Mouse (Mus musculus) midbrain, embryonic 13.5 days (tissue): ENCODE results near the gene Dpp8. TPM values are rescaled to one million over a fixed set of nuclear protein-coding genes. Genes with fewer than 3 reads are reported as not detected.
A peak's percentile ranks its signal among the peaks of the same experiment; 100 is the strongest.
"Not testable (repeated sequence)": the region's sequence is repeated elsewhere in the genome, so short reads cannot be mapped to it uniquely, and the experiment has no call there.

ENCODE experiments used
- ATAC-seq: fragments of 200-750 bp; cut with Nextera tagmentation; 2 replicates; pipeline ENCODE4 v1.8.0; 2017; ENCODE audit warnings: mild to moderate bottlenecking, moderate TSS enrichment, moderate library complexity
- H3K27ac ChIP-seq: fragments of 300-500 bp; sonication (generic); 2 replicates; pipeline ENCODE4 v1.5.1; 2015; ENCODE audit warnings: inconsistent platforms, mild to moderate bottlenecking, moderate library complexity
- H3K27me3 ChIP-seq: fragments of 300-500 bp; sonication (generic); 2 replicates; pipeline ENCODE4 v1.6.1; 2015; ENCODE audit warnings: mild to moderate bottlenecking, inconsistent platforms
- H3K36me3 ChIP-seq: fragments of 300-500 bp; sonication (generic); 2 replicates; pipeline ENCODE4 v1.6.1; 2015; ENCODE audit warnings: mild to moderate bottlenecking, inconsistent platforms
- H3K4me1 ChIP-seq: fragments of 300-500 bp; sonication (generic); replicated peaks from 2 replicates; pipeline ENCODE4 v1.6.1; 2015; ENCODE audit warnings: inconsistent platforms
- H3K4me2 ChIP-seq: fragments of 300-500 bp; sonication (generic); replicated peaks from 2 replicates; pipeline ENCODE4 v1.6.1; 2015; ENCODE audit warnings: moderate library complexity, mild to moderate bottlenecking, inconsistent platforms
- H3K4me3 ChIP-seq: fragments of 300-500 bp; sonication (generic); replicated peaks from 2 replicates; pipeline ENCODE4 v1.5.1; 2015; ENCODE audit warnings: mild to moderate bottlenecking, inconsistent platforms
- H3K9ac ChIP-seq: fragments of 300-500 bp; sonication (generic); replicated peaks from 2 replicates; pipeline ENCODE4 v1.6.1; 2015; ENCODE audit warnings: mild to moderate bottlenecking, inconsistent platforms
- H3K9me3 ChIP-seq: fragments of 300-500 bp; sonication (generic); 2 replicates; pipeline ENCODE4 v1.6.1; 2016; ENCODE audit warnings: mild to moderate bottlenecking, inconsistent platforms
- WGBS: fragments of 180-500 bp; shearing (Covaris S2); methylation state at CpG from one replicate; pipeline ENCODE4 v1.1.7; 2015; 5-methylcytosine and 5-hydroxymethylcytosine counted together
- polyA plus RNA-seq: library from polyadenylated mRNA; unstranded; fragments of >200 nt; fragmentation: Nextera tagmentation; extraction: Ambion mirVana; gene quantifications from 2 replicates; pipeline ENCODE4 v1.2.1, GENCODE M21; 2015

The Dpp8 gene
- polyA plus RNA-seq, 1 experiment from 2014 or later = 45.5 TPM

GRCm38 (mm10) chr9:65074251-65074650, 42.0 kb downstream of the Dpp8 start:
- no peak overlapping the region for H3K4me2 ChIP-seq

DNA sequence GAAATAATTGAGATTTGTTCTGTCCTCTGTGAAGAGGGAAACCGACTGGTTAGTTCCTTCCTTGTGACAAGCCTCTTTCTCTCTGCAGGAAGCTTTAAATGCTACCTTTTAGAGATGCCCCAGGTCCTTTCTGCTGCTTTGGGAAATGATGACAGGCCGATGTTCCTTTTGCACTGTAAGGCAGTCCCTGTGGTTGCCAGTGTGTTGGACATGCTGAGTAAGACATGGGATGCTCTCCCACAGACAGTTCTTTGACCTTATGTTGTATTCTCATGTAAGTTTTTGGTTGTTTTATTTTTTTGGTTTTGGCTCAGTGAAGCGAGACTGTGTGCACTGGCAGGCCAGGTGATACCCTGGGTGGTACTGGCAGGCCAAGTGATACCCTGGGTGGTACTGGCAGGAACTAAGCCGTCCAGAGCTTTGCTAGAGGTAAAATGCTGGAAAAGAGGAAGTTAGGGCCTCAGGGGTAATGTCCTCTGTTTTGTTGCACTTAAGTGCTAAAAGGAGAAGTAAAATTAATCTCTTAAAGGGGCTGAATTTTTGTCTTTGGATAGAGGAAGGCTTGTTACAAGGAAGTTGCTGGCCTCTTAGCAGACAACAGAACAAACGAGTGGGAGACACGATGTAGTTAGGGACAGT, 42.8 kb downstream of the Dpp8 start:
- Histone ChIP-seq H3K4me3 (no peak overlapping the region), H3K27me3 (no peaks in the 10 kb centered on the region), H3K36me3 (peaks cover 78% of the 10 kb centered on the region), H3K27ac (no peak overlapping the region), H3K4me2 (no peak overlapping the region), H3K9ac (no peak overlapping the region), H3K9me3 (no peaks in the 10 kb centered on the region), H3K4me1 (no peaks in the 10 kb centered on the region)
- no peak for ATAC-seq
- 90% methylated on average over 6 of the region's 6 CpGs for WGBS

More at GRCm38 (mm10) chr9:65074251-65074650, 42.0 kb downstream of the Dpp8 start:
- Histone ChIP-seq H3K4me3 (no peak overlapping the region), H3K27ac (no peak overlapping the region), H3K4me1 (no peaks in the 10 kb centered on the region), H3K27me3 (no peaks in the 10 kb centered on the region), H3K9me3 (no peaks in the 10 kb centered on the region), H3K9ac (no peak overlapping the region), H3K36me3 (peaks cover 78% of the 10 kb centered on the region)
- ATAC-seq = no peak
- WGBS = 89% methylated on average over 15 of the region's 15 CpGs

DNA sequence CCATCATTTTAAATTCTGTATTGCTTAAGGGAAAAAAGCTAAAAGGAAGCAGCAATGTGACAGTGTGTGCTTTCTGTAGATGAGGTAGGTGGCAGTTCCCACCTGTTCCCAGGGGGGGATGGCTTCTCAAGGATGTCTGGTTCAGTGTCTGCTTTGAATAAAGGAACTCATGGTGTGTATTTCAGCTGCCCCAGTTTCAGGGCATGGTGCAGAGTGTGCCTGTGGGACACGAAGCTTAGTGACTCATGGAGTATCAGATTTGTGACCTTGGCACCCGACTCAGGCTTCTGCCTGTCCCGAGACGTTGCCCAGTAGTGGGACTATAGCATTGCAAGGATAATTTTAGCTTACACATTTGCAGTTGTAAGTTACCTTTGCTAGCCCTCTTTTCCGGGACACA, 45.3 kb downstream of the Dpp8 start:
- Histone ChIP-seq H3K27me3 (no peaks in the 10 kb centered on the region), H3K9me3 (no peaks in the 10 kb centered on the region), H3K9ac (no peak overlapping the region), H3K4me3 (no peak overlapping the region), H3K4me2 (no peak overlapping the region), H3K4me1 (no peaks in the 10 kb centered on the region), H3K27ac (no peak overlapping the region), H3K36me3 (peaks cover 83% of the 10 kb centered on the region)
- ATAC-seq = no peak
- WGBS = 96% methylated on average over 5 of the region's 5 CpGs

DNA sequence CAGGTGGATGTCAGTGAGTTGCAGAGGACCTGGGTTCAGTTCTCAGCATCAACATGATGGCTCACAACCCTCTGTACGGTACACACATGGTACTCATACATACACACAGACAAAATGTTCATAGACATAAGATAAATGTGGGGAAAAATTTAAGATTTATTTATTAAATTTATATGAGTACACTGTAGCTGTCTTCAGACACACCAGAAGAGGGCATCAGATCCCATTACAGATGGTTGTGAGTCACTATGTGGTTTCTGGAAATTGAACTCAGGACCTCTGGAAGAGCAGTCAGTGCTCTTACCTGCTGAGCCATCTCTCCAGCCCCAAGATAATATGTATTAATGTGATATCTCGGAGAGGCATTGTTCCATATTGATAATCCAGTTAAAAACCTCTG, 47.9 kb downstream of the Dpp8 start:
- H3K4me1 ChIP-seq, H3K9me3 ChIP-seq, H3K4me2 ChIP-seq, H3K4me3 ChIP-seq, H3K9ac ChIP-seq, H3K27me3 ChIP-seq, ATAC-seq, H3K27ac ChIP-seq: not testable (repeated sequence)
- 95% methylated on average over 2 of the region's 2 CpGs for WGBS
- peaks cover 84% of the 10 kb centered on the region for H3K36me3 ChIP-seq

- no peak overlapping the region for H3K27ac ChIP-seq
- no peaks in the 10 kb centered on the region for H3K27me3 ChIP-seq
- H3K36me3 ChIP-seq = peaks cover 62% of the 10 kb centered on the region
- H3K9ac ChIP-seq = no peak overlapping the region
- 93% methylated on average over 18 of the region's 18 CpGs for WGBS
- no peak overlapping the region for H3K4me3 ChIP-seq
- H3K9me3 ChIP-seq = no peaks in the 10 kb centered on the region
- no peak overlapping the region for H3K4me2 ChIP-seq
- H3K4me1 ChIP-seq = no peaks in the 10 kb centered on the region
- ATAC-seq = no peak
Measured at GRCm38 (mm10) chr9:65083075-65083765, 51.0 kb downstream of the Dpp8 start.

- no peak overlapping the region for H3K4me2 ChIP-seq
- WGBS = 89% methylated on average over 7 of the region's 7 CpGs
- no peak overlapping the region for H3K27ac ChIP-seq
- no peak overlapping the region for H3K9ac ChIP-seq
- no peak for ATAC-seq
- no peaks in the 10 kb centered on the region for H3K9me3 ChIP-seq
- H3K27me3 ChIP-seq = no peaks in the 10 kb centered on the region
- H3K4me3 ChIP-seq = no peak overlapping the region
- peaks cover 51% of the 10 kb centered on the region for H3K36me3 ChIP-seq
- H3K4me1 ChIP-seq = no peaks in the 10 kb centered on the region
Measured at GRCm38 (mm10) chr9:65084198-65084807, 52.1 kb downstream of the Dpp8 start.

DNA sequence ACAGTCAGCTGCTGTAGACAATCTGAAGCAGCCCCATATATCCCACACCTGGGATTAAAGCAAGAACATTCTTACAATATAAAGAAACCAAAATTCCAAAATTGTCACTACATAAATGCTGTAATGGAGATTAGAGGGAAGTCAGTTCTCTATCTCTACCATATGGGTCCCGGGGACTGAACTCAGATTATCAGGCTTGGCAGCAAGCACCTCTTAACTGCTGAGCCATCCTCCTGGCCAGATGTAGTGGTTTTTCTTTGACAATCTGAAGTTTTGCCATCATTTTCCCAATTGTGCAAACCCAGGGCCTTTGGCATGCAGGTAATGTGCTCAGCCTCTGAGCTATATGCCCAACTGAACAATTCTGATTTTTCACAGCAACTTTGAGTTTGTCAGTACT, 53.1 kb downstream of the Dpp8 start:
- no peaks in the 10 kb centered on the region for H3K27me3 ChIP-seq
- H3K27ac ChIP-seq = no peak overlapping the region
- H3K4me3 ChIP-seq = no peak overlapping the region
- no peaks in the 10 kb centered on the region for H3K9me3 ChIP-seq
- no peak for ATAC-seq
- peaks cover 8% of the 10 kb centered on the region for H3K4me1 ChIP-seq
- WGBS = 89% methylated on average over 1 of the region's 1 CpGs
- H3K36me3 ChIP-seq = peaks cover 42% of the 10 kb centered on the region
- no peak overlapping the region for H3K4me2 ChIP-seq
- no peak overlapping the region for H3K9ac ChIP-seq

DNA sequence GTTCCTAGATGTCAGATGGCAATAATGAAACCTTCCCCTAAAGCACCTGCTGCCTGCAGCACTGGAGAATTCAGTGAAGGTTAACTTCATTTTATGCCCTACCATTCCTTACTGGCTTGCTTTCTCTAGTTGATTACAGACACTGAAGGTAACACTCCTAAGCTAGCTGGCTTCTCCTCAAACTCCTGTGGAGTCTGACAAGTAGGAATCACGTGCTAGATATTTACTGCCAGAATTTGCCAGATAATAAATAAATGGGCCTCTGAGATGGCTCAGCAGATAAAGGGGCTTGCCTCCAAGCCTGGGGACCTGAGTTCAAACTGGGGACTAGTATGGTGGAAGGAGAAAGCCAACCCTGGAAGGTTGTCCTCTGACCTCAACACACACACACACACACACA, 54.6 kb downstream of the Dpp8 start:
- H3K4me2 ChIP-seq = no peak overlapping the region
- 67% methylated on average over 1 of the region's 1 CpGs for WGBS
- peaks cover 28% of the 10 kb centered on the region for H3K36me3 ChIP-seq
- peaks cover 10% of the 10 kb centered on the region for H3K4me1 ChIP-seq
- no peaks in the 10 kb centered on the region for H3K27me3 ChIP-seq
- ATAC-seq = no peak
- H3K9me3 ChIP-seq = no peaks in the 10 kb centered on the region
- H3K4me3 ChIP-seq = no peak overlapping the region
- no peak overlapping the region for H3K9ac ChIP-seq
- H3K27ac ChIP-seq = no peak overlapping the region

DNA sequence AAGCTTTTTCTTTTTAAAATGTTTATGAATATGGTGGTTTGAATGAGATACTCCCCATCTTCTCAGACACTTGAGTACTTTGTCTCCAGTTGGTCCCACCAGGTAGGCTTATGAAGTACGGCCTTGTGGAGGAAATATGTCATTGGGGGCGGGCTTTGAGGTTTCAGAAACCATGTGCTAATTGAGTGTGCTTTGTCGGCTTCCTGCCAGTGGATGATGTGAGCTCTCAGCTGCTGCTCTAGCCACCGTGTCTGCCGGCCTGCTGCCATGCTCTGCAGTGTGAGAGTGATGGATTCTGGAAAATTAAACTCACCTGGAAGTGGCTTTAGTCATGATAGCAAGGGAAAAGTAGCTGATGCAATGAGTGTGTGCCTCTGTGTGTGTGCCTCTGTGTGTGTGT, 55.3 kb downstream of the Dpp8 start:
- Histone ChIP-seq H3K4me2 (no peak overlapping the region), H3K27ac (no peak overlapping the region), H3K4me3 (no peak overlapping the region), H3K4me1 (peaks cover 10% of the 10 kb centered on the region), H3K9me3 (no peaks in the 10 kb centered on the region), H3K9ac (no peak overlapping the region), H3K36me3 (peaks cover 22% of the 10 kb centered on the region), H3K27me3 (no peaks in the 10 kb centered on the region)
- 64% methylated on average over 5 of the region's 5 CpGs for WGBS
- ATAC-seq = no peak

GRCm38 (mm10) chr9:65094237-65094636, 62.0 kb downstream of the Dpp8 start:
- Histone ChIP-seq H3K4me2 (no peak overlapping the region), H3K9ac (no peak overlapping the region), H3K27ac (0 out of 2 replicates have a peak overlapping the region, but pooled peaks have one; percentile 17), H3K9me3 (no peaks in the 10 kb centered on the region), H3K36me3 (no peaks in the 10 kb centered on the region), H3K4me3 (no peak overlapping the region), H3K27me3 (no peaks in the 10 kb centered on the region), H3K4me1 (peaks cover 16% of the 10 kb centered on the region)
- WGBS = 29% methylated on average over 6 of the region's 6 CpGs
- ATAC-seq = 0 out of 2 replicates have a peak, but pooled peaks have one; percentile 34

DNA sequence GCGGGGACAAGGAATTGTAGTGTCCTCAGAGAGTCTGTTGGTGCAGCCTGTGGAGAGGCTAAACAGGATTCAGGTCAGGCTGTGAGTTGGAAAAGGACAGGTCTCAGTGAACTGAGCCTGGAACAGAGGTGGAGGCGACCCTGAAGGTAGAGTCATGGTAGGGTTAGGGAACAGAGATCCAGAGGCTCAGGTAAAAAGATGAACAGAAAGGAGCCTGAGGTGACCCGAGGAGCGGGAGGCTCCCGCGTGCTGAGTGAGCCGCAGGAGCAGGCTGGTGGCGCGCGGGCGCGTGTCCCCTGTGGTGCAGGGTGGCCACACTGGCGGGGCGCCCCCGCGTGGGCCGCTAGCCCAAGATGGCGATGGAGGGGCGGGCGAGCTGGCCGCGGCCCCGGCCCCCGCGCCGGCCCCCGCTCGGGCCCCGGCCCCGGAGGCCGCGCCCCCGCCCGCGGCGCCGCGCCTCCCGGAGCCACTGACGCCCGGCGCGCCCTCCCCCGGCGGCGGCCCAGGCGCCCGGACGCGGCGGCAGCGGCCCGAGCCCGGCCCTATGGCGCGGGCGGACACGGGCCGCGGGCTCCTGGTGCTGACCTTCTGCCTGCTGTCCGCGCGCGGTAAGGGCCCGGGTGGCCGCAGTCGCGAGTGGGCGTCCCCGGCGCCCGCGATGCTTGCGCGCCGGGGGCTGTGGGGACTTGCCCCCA, 68.9 kb downstream of the Dpp8 start, which contains the start of gene Igdcc4:
TSS of gene Igdcc4 (plus strand) at position 496 of the 695 bp plus-strand sequence.
- H3K9ac ChIP-seq = peak within 1 kb of the TSS; percentile 94
- H3K4me3 ChIP-seq = peak within 1 kb of the TSS; percentile 85
- H3K27ac ChIP-seq = peak within 1 kb of the TSS; percentile 88
- no peaks in the 10 kb centered on the region for H3K36me3 ChIP-seq
- 1% methylated on average over 34 of the region's 76 CpGs for WGBS
- peak within 1 kb of the TSS; percentile 95 for H3K4me2 ChIP-seq
- peaks cover 33% of the 10 kb centered on the region for H3K4me1 ChIP-seq
- 0 out of 2 replicates have a peak, but pooled peaks cover 5% of the 10 kb centered on the region for H3K9me3 ChIP-seq
- peak; percentile 10; the same call in 1 of the 2 replicates for ATAC-seq
- no peaks in the 10 kb centered on the region for H3K27me3 ChIP-seq
